Mouse (Mus musculus): Measurements from ENCODE around the gene Bnc1. TPM values are rescaled to one million over a fixed set of nuclear protein-coding genes. Genes with fewer than 3 reads are reported as not detected.

Gene Bnc1
- polyA plus RNA-seq, 1 experiment from 2014 or later, result 1.5 TPM

GRCm38 (mm10) chr7:82016751-82017710 is 24.9 kb upstream of the Bnc1 start:
- peak overlapping the region; percentile 56 for H3K4me2 ChIP-seq
- no peaks in the 10 kb centered on the region for H3K9me3 ChIP-seq (ENCODE audit: low read depth, low read length)
- no peak overlapping the region for H3K9ac ChIP-seq
- peak; percentile 44 for DNase-seq
- H3K4me3 ChIP-seq (ENCODE audit: low read depth, low read length), result peak overlapping the region; percentile 19; the same call in 1 of the 2 replicates
- no peak for TF ChIP-seq CTCF (IDR thresholded peaks at IDR 0.05; ENCODE audit: low read depth)
- no peak for ATAC-seq (ENCODE audit: insufficient read depth)
- H3K4me1 ChIP-seq (ENCODE audit: insufficient read depth), result no peaks in the 10 kb centered on the region
- no peaks in the 10 kb centered on the region for H3K36me3 ChIP-seq (ENCODE audit: insufficient read depth)
- WGBS, result 4% methylated on average over 25 of the region's 25 CpGs
- no peak overlapping the region for H3K27ac ChIP-seq (ENCODE audit: low read depth)
- H3K27me3 ChIP-seq (ENCODE audit: insufficient read depth, low read length), result peaks cover 19% of the 10 kb centered on the region

GRCm38 (mm10) chr7:82012472-82012871 is 20.4 kb upstream of the Bnc1 start:
- H3K4me2 ChIP-seq, result no peak overlapping the region
- no peak overlapping the region for H3K27ac ChIP-seq (ENCODE audit: low read depth)
- H3K36me3 ChIP-seq (ENCODE audit: insufficient read depth), result no peaks in the 10 kb centered on the region
- no peak overlapping the region for H3K9ac ChIP-seq
- no peak for ATAC-seq (ENCODE audit: insufficient read depth)
- 4% methylated on average over 13 of the region's 13 CpGs for WGBS
- no peaks in the 10 kb centered on the region for H3K4me1 ChIP-seq (ENCODE audit: insufficient read depth)
- TF ChIP-seq CTCF (IDR thresholded peaks at IDR 0.05; ENCODE audit: low read depth), result no peak
- peaks cover 19% of the 10 kb centered on the region for H3K27me3 ChIP-seq (ENCODE audit: insufficient read depth, low read length)
- DNase-seq, result no peak
- no peaks in the 10 kb centered on the region for H3K9me3 ChIP-seq (ENCODE audit: low read depth, low read length)
- H3K4me3 ChIP-seq (ENCODE audit: low read depth, low read length), result no peak overlapping the region

DNA sequence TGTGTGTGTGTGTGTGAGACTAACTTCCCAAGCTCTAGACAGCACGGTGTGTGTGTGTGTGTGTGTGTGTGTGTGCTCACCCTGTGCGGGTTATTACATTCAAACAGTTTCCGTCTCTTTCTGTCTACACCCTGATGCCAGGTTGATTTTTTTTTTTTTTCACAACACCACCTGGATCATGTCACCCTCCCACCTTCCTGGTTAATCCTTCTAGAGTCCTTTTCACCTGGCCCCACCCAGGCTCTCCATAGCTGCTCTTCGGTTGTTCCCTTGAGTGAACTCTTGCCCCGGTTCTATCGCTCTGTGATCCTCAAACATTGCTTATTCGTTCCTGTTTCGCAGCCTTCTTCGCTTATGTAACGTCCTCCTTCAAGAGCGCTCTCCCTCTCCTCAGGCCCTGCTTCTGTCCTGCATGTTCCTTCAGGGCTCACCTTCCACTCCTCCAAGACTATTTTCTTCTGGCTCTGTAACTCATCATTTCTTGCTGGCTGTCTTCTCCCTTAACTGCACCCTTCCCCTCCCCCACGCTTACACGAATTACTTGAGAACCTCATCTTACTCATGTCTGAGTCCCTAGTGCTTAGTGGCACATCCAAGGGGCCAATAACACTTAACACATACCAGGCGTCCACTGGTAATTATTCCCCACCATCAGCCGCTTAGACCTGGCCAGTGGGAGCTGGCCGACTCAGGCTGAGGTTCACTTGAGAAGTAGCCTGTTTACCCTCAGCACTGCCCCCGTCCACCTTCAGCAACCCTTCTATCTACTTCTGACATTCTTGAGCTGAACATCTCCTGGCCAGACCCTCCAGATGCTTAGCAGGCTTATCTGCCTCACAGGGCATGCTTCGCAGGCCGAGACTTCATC is 19.7 kb upstream of the Bnc1 start:
- no peak for TF ChIP-seq CTCF (IDR thresholded peaks at IDR 0.05; ENCODE audit: low read depth)
- no peak overlapping the region for H3K4me2 ChIP-seq
- no peaks in the 10 kb centered on the region for H3K4me1 ChIP-seq (ENCODE audit: insufficient read depth)
- H3K4me3 ChIP-seq (ENCODE audit: low read depth, low read length), result no peak overlapping the region
- no peak overlapping the region for H3K27ac ChIP-seq (ENCODE audit: low read depth)
- no peaks in the 10 kb centered on the region for H3K36me3 ChIP-seq (ENCODE audit: insufficient read depth)
- ATAC-seq (ENCODE audit: insufficient read depth), result no peak
- H3K9me3 ChIP-seq (ENCODE audit: low read depth, low read length), result no peaks in the 10 kb centered on the region
- no peak overlapping the region for H3K9ac ChIP-seq
- DNase-seq, result no peak
- 22% methylated on average over 19 of the region's 19 CpGs for WGBS
- H3K27me3 ChIP-seq (ENCODE audit: insufficient read depth, low read length), result peaks cover 17% of the 10 kb centered on the region

DNA sequence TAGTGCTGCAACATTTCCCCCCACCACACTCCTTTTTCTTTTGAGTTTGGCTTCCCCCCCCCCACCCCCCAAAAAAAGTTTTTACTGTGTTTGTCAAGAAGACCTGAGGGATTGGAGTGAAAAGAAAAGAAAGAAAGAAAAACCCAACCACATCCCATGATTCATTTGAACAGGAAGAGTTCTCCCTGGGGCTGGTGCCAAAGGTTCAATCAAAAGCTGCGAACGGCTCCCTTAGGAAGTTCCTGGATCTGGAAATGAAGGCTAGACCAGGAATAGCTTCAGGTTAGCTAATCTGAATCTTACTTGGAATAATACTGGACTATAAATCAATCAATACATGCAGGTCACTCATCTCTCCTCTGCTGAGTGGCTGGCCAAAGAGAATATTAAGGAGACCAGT is 15.1 kb upstream of the Bnc1 start:
- no peak for TF ChIP-seq CTCF (IDR thresholded peaks at IDR 0.05; ENCODE audit: low read depth)
- H3K36me3 ChIP-seq (ENCODE audit: insufficient read depth), result no peaks in the 10 kb centered on the region

GRCm38 (mm10) chr7:82004228-82004627 is 12.1 kb upstream of the Bnc1 start:
- 42% methylated on average over 2 of the region's 2 CpGs for WGBS
- Histone ChIP-seq H3K27me3 (ENCODE audit: insufficient read depth, low read length) (0 out of 2 replicates have a peak, but pooled peaks cover 3% of the 10 kb centered on the region), H3K9me3 (ENCODE audit: low read depth, low read length) (no peaks in the 10 kb centered on the region), H3K36me3 (ENCODE audit: insufficient read depth) (no peaks in the 10 kb centered on the region), H3K4me2 (no peak overlapping the region), H3K27ac (ENCODE audit: low read depth) (no peak overlapping the region), H3K4me3 (ENCODE audit: low read depth, low read length) (no peak overlapping the region), H3K4me1 (ENCODE audit: insufficient read depth) (no peaks in the 10 kb centered on the region), H3K9ac (no peak overlapping the region)
- no peak for DNase-seq
- TF ChIP-seq CTCF (IDR thresholded peaks at IDR 0.05; ENCODE audit: low read depth), result no peak
- ATAC-seq (ENCODE audit: insufficient read depth), result no peak

More for the DNA sequence above, 15.1 kb upstream of the Bnc1 start:
- no peak overlapping the region for H3K4me2 ChIP-seq
- H3K27me3 ChIP-seq (ENCODE audit: insufficient read depth, low read length), result no peaks in the 10 kb centered on the region; the same call in none of the 2 replicates
- no peak for ATAC-seq (ENCODE audit: insufficient read depth)
- WGBS, result 54% methylated on average over 2 of the region's 2 CpGs
- no peak overlapping the region for H3K27ac ChIP-seq (ENCODE audit: low read depth)
- no peaks in the 10 kb centered on the region for H3K9me3 ChIP-seq (ENCODE audit: low read depth, low read length)
- H3K9ac ChIP-seq, result no peak overlapping the region
- no peak for DNase-seq
- no peak overlapping the region for H3K4me3 ChIP-seq (ENCODE audit: low read depth, low read length)
- no peaks in the 10 kb centered on the region for H3K4me1 ChIP-seq (ENCODE audit: insufficient read depth)

GRCm38 (mm10) chr7:81999816-82000215 is 7.7 kb upstream of the Bnc1 start:
- WGBS, result 41% methylated on average over 2 of the region's 2 CpGs
- Histone ChIP-seq H3K4me1 (ENCODE audit: insufficient read depth) (no peaks in the 10 kb centered on the region), H3K4me3 (ENCODE audit: low read depth, low read length) (no peak overlapping the region), H3K36me3 (ENCODE audit: insufficient read depth) (no peaks in the 10 kb centered on the region), H3K9ac (no peak overlapping the region), H3K27me3 (ENCODE audit: insufficient read depth, low read length) (peaks cover 20% of the 10 kb centered on the region; the same call in 1 of the 2 replicates), H3K4me2 (no peak overlapping the region), H3K27ac (ENCODE audit: low read depth) (no peak overlapping the region), H3K9me3 (ENCODE audit: low read depth, low read length) (no peaks in the 10 kb centered on the region)
- TF ChIP-seq CTCF (IDR thresholded peaks at IDR 0.05; ENCODE audit: low read depth), result no peak
- ATAC-seq (ENCODE audit: insufficient read depth) (no peak), DNase-seq (no peak)

DNA sequence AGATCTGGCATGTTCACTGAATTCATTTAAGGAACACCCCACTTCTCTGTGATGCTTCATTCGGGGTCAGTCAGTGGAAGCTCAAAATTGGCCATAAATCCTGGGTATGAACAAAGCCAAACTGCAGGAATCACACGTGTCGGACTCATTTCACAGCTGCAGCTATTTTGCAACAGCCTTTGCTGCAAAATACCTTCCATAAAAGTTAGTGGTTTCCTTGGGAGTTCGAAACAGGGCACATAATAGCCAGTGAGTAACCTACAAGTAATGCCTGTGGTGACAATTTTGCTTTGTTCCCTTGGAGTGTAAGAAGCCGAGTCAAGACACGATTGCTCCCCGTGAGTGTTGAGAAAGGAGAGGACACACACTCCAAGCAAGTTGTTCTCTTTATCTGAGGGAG is 7.3 kb upstream of the Bnc1 start:
- Histone ChIP-seq H3K27me3 (ENCODE audit: insufficient read depth, low read length) (peaks cover 23% of the 10 kb centered on the region; the same call in 1 of the 2 replicates), H3K36me3 (ENCODE audit: insufficient read depth) (no peaks in the 10 kb centered on the region), H3K4me3 (ENCODE audit: low read depth, low read length) (no peak overlapping the region)

More for the DNA sequence above, 7.3 kb upstream of the Bnc1 start:
- Histone ChIP-seq H3K4me2 (no peak overlapping the region), H3K9me3 (ENCODE audit: low read depth, low read length) (no peaks in the 10 kb centered on the region), H3K4me1 (ENCODE audit: insufficient read depth) (no peaks in the 10 kb centered on the region), H3K27ac (ENCODE audit: low read depth) (no peak overlapping the region), H3K9ac (no peak overlapping the region)
- no peak for DNase-seq
- WGBS, result 57% methylated on average over 7 of the region's 7 CpGs
- no peak for ATAC-seq (ENCODE audit: insufficient read depth)
- TF ChIP-seq CTCF (IDR thresholded peaks at IDR 0.05; ENCODE audit: low read depth), result no peak
